Mouse (Mus musculus): ENCODE results near the gene Daam1.

Daam1 gene

DNA sequence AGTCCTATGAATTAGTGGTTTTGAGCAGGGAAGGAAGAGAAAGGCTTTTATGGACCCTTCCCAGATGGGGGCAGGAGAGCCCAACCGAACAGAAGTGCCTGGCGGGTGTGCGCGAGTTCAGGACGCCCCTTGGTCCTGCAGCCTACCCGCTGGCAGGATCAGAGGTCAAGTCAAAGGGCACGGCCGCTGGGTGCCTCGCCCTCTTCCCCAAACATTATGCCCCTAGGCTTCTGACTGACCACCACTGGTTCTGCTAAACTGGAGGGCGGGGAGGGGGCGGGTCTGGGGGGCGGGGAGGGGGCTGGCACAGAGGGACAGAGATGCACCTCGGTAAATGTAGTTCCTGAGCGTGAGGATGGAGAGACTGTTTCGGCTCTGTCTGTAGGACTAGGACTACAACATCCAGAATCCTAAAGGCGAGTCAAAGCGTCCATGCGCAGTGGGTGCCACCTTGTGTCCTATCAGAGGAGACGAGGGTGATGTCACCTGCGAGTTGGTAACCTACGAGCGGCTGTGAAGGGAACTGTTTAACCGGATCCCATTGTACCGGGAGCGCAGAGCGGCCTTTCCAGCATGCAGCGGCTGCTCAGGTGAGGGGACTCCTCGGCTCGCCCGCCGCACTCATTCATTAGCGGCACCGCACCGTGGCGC, at the start of gene Daam1:
Gene Daam1, plus strand, starts transcription at position 472 of the 651 bp plus-strand sequence.
- peak; percentile 96 for DNase-seq (ENCODE audit: low read depth, low spot score)

GRCm38 (mm10) chr12:71781220-71781619, 49.7 kb upstream of the Daam1 start:
- no peak for DNase-seq (ENCODE audit: low read depth, low spot score)

- DNase-seq (ENCODE audit: low read depth, low spot score), result no peak
Observed at GRCm38 (mm10) chr12:71783970-71784369, 46.9 kb upstream of the Daam1 start.

- no peak for DNase-seq (ENCODE audit: low read depth, low spot score)
Observed at GRCm38 (mm10) chr12:71784666-71785255, 46.1 kb upstream of the Daam1 start.

DNA sequence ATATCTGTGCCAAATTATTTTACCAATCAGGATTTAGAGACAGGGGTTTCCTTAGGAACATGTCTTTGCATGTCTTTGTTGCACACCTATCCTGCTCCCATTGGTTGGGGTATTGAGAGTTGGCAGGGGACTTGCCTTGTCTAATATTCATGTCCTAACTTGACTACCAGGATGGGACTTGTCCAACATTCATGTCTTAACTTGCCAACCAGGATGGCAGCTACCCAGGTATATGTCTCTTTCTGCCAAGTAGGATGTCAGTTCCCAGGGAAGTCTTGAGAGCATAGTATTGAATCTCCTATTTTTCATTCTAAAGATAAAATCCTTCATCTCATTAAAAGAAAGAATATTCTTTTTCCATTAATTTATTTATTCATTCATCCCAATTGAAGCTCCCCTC, 44.4 kb upstream of the Daam1 start:
- DNase-seq (ENCODE audit: low read depth, low spot score), result no peak

- no peak for DNase-seq (ENCODE audit: low read depth, low spot score)
Observed at GRCm38 (mm10) chr12:71788791-71789190, 42.1 kb upstream of the Daam1 start.

- no peak for DNase-seq (ENCODE audit: low read depth, low spot score)
Observed at GRCm38 (mm10) chr12:71790581-71790980, 40.3 kb upstream of the Daam1 start.

GRCm38 (mm10) chr12:71793114-71793513, 37.8 kb upstream of the Daam1 start:
- DNase-seq (ENCODE audit: low read depth, low spot score), result no peak

- no peak for DNase-seq (ENCODE audit: low read depth, low spot score)
Observed at GRCm38 (mm10) chr12:71795626-71796025, 35.3 kb upstream of the Daam1 start.

GRCm38 (mm10) chr12:71796517-71796916, 34.4 kb upstream of the Daam1 start:
- DNase-seq (ENCODE audit: low read depth, low spot score), result no peak

DNA sequence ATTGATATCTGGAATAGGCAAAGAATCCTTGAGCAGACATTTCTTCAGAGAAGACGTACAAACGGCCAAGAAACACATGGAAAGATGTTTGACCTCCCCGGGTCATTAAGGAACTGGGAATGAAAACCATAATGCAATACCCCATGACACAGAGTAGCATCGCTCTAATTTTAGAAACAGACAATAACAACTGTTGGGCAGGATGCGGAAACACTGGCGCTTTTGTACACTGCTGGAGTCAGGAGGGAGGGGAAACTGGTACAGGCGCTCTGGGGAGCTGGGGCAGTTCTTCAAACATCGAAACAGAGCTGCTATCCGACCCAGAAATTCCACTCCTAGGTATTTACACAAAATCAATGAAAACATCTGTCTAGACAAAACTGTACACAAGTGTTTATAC, 23.6 kb upstream of the Daam1 start:
- DNase-seq (ENCODE audit: low read depth, low spot score), result no peak

DNA sequence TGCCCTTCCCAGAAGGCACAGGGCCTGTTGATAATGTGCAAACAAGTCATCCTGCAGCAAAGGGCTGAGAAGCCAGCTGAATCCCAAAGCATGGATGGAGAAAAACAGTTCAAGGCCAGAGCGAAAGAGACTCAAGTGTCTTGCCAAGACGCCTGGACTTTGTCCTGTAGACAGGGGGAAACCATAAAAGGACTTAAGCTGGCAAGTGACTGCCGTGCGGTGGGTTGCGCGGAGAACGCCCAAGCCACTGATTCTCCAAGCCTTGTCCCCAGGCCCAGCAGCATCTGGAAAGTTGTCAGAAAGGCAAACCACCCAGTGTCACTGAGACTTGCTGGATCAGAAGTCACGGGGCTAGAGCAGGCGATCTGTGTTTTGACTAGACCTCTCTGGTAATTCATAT, 22.2 kb upstream of the Daam1 start:
- no peak for DNase-seq (ENCODE audit: low read depth, low spot score)

- no peak for DNase-seq (ENCODE audit: low read depth, low spot score)
Observed at GRCm38 (mm10) chr12:71809550-71809949, 21.3 kb upstream of the Daam1 start.

- no peak for DNase-seq (ENCODE audit: low read depth, low spot score)
Observed at GRCm38 (mm10) chr12:71812567-71812966, 18.3 kb upstream of the Daam1 start.

DNA sequence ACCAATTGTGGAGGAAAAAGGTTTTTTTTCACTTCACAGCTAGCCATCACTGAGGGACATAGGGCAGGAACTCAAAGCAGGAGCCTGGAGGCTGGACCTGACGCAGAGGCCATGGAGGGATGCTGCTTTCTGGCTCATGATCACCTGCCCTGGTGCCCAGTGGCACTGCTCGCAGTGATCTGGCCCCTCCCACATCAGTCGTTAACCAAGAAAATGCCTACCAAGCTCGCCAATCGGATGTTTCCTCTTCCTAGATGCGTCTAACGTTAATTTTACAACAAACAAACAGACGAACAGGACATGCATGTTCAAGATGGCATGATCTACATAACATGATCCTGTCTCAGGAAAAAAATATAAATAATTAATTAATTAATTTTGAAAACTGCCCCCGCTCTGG, 17.6 kb upstream of the Daam1 start:
- DNase-seq (ENCODE audit: low read depth, low spot score), result no peak

DNA sequence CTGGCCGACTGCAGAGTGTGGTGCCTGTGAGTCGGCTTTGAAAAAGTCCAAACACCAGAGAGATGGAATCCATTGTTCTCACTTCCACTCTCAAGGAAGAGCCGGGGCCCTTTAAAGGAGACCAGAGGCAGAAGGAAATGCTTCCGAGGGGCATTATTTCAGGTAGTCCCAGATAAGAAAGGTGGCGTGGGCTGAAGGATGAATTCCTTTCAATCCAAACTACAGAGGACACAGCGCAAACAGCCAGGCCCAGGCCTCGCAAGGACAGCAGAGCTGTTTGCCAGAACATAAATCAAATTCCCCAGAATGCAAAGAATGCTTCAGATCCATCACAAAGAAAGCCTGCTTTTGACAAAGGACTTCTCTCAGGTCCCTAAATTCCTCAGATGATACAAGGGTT, 17.1 kb upstream of the Daam1 start:
- DNase-seq (ENCODE audit: low read depth, low spot score), result no peak

GRCm38 (mm10) chr12:71820094-71820493, 10.8 kb upstream of the Daam1 start:
- no peak for DNase-seq (ENCODE audit: low read depth, low spot score)

DNA sequence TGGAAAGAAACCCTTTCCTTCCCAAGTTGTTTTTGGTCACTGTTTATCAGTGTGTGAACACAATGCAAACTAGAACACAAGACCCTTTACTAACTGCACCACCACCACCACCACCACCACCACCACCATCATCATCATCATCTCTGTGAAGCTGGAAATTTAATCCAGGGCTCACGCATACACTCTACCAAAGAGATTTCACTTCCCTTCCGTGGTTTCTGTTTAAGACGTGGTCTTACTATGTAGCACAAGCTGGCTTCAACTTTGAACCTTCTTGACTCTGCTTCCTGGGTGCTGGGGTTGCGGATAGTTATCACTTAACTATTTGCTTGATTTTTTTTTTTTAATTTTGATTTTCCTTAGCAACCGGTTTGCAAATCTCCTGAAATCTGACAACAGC, 9.6 kb upstream of the Daam1 start:
- DNase-seq (ENCODE audit: low read depth, low spot score), result peak; percentile 24

GRCm38 (mm10) chr12:71821743-71822142, 9.1 kb upstream of the Daam1 start:
- DNase-seq (ENCODE audit: low read depth, low spot score), result no peak

- no peak for DNase-seq (ENCODE audit: low read depth, low spot score)
Observed at GRCm38 (mm10) chr12:71824927-71825326, 6.0 kb upstream of the Daam1 start.

DNA sequence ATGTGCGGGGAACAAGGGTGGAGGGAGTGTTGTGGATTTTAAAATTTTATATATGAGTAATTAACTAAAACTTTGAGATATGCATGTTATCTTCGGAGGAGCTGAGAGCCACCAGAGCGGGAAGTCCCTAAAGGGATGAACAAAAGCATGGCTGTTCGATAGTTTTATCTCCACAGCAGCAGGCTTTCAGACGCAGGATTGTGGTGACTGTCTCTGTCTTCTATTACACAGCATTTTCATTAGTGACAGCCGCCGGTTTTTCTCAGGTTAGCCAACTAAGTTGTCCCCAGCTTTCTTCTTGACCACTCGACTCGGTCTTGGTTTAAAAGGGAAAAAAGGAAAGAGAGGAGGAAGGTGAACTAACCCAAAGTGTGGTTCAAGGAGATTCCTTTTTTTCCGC, 739 bp upstream of the Daam1 start:
- no peak for DNase-seq (ENCODE audit: low read depth, low spot score)

GRCm38 (mm10) chr12:71831258-71832087, 595 bp downstream of the Daam1 start:
- DNase-seq (ENCODE audit: low read depth, low spot score), result no peak

DNA sequence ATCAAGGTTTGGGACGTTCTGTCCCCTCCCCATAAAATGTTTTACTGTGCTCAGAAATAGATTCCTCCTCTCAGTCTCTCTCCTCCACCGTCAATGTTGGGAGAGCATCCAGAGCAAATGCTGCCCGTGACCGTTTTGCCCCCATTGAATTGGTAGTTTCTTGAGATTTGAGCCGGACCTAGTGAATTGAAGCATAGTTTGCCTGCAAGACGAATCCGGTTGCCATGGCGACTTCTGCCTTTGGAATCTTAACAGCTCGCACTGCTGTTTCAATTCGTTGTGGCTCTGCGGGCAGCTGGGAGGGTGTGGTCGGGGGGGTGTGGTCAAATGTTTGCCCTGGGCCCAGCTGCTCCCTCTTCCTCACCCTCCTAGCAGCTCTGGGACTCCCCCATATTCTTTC, 1.3 kb downstream of the Daam1 start:
- DNase-seq (ENCODE audit: low read depth, low spot score), result peak; percentile 57

Data from A20 (cell line).